Mouse (Mus musculus) heart, adult 2 months (tissue): ENCODE data around the gene Slc17a2. TPM values are rescaled to one million over a fixed set of nuclear protein-coding genes. Genes with fewer than 3 reads are reported as not detected.
A peak's percentile ranks its signal among the peaks of the same experiment; 100 is the strongest.

Source experiments
- DNase-seq, 2 experiments: peaks; one replicate each; pipeline ENCODE4 v3.0.0; 2021
- H3K27ac ChIP-seq: fragments of 200-600 bp; 2 replicates; pipeline ENCODE4 v1.8.1; 2022
- H3K27me3 ChIP-seq: fragments of 200-500 bp; 2 replicates; pipeline ENCODE4 v1.6.1; 2012; ENCODE audit warnings: mild to moderate bottlenecking, low read length, inconsistent platforms, mixed read lengths; ENCODE audit not compliant: control insufficient read depth, insufficient read depth
- H3K36me3 ChIP-seq: fragments of 200-500 bp; 2 replicates; pipeline ENCODE4 v1.6.1; 2012; ENCODE audit warnings: low read length, inconsistent platforms; ENCODE audit not compliant: control insufficient read depth, insufficient read depth
- H3K4me1 ChIP-seq: fragments of 200-500 bp; 2 replicates; pipeline ENCODE4 v1.6.1; 2011; ENCODE audit warnings: low read length; ENCODE audit not compliant: control insufficient read depth, insufficient read depth
- H3K4me3 ChIP-seq: fragments of 200-600 bp; 2 replicates; pipeline ENCODE4 v1.8.1; 2022
- H3K79me2 ChIP-seq: fragments of 200-500 bp; replicated peaks from 2 replicates; pipeline ENCODE4 v1.6.1; 2012; ENCODE audit warnings: mild to moderate bottlenecking, inconsistent platforms, low read length, moderate library complexity, mixed read lengths; ENCODE audit not compliant: control insufficient read depth, insufficient read depth
- H3K9ac ChIP-seq: fragments of 200-500 bp; 2 replicates; pipeline ENCODE4 v1.6.1; 2012; ENCODE audit warnings: low read depth, mild to moderate bottlenecking, control low read depth, inconsistent platforms, low read length, mixed read lengths
- CTCF ChIP-seq: fragments of 200-600 bp; IDR thresholded peaks from 2 replicates; pipeline ENCODE4 v1.8.1; 2022; ENCODE audit warnings: antibody characterized with exemption, mild to moderate bottlenecking, moderate library complexity
- EP300 ChIP-seq: fragments of 200-500 bp; IDR thresholded peaks from 2 replicates; pipeline ENCODE4 v1.6.1; 2011; ENCODE audit warnings: low read depth, low read length, control low read depth; ENCODE audit not compliant: insufficient read depth
- POLR2A ChIP-seq: fragments of 200-500 bp; IDR thresholded peaks from 2 replicates; pipeline ENCODE4 v1.6.1; 2011; ENCODE audit warnings: mild to moderate bottlenecking, low read depth, low read length, control low read depth; ENCODE audit not compliant: insufficient read depth
- WGBS: fragments of 180-500 bp; shearing (Covaris S2); methylation state at CpG from one replicate; pipeline ENCODE4 v1.1.7; 2018; 5-methylcytosine and 5-hydroxymethylcytosine counted together
- intact Hi-C: fragments of 180-260 bp; cut with DNase I; formaldehyde crosslinking; loops from one replicate; pipeline ENCODE4 v1.15.1; 2025
- polyA plus RNA-seq: library from polyadenylated mRNA; depleted of rRNA; stranded (reverse); fragments of >200 nt; gene quantifications from 2 replicates; pipeline ENCODE4 v1.2.3, GENCODE M21; 2012
- total RNA-seq, 2 experiments: library from RNA; stranded (reverse); gene quantifications; 2 replicates each; pipeline ENCODE4 v1.2.3; 2021

Gene Slc17a2
- total and polyA plus RNA-seq, 3 experiments: 0.06 TPM; not detected in 2

DNA sequence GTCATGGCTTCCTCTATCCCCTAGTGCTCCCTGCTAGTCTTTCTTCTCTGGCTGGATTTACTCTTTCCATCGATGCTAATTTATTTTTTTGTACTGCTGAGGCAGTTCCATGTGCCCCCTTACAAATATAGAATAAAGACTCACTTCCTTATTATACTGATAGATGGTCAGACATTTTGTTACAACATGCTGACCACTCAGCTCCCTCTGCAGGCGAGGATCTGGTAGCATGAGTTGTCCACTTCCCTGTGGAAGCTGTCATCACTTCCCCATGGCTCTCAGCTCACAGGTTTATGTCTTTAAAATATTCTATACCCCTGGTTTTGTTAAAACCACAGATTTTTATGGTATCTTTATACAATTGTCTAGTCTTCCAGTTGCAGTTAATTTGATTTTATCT is 9.4 kb downstream of the Slc17a2 start:
- Histone ChIP-seq H3K4me1 (no peaks in the 10 kb centered on the region), H3K4me3 (no peak overlapping the region), H3K36me3 (no peaks in the 10 kb centered on the region), H3K27ac (no peak overlapping the region), H3K79me2 (no peaks in the 10 kb centered on the region), H3K9ac (no peak overlapping the region), H3K27me3 (no peaks in the 10 kb centered on the region)
- 70% methylated on average over 2 of the region's 2 CpGs for WGBS
- no peak for DNase-seq
- TF ChIP-seq EP300 (no peak), POLR2A (no peak), CTCF (0 out of 2 replicates have a peak, but pooled peaks have one; percentile 9)
- intact Hi-C loops: no loop called here

DNA sequence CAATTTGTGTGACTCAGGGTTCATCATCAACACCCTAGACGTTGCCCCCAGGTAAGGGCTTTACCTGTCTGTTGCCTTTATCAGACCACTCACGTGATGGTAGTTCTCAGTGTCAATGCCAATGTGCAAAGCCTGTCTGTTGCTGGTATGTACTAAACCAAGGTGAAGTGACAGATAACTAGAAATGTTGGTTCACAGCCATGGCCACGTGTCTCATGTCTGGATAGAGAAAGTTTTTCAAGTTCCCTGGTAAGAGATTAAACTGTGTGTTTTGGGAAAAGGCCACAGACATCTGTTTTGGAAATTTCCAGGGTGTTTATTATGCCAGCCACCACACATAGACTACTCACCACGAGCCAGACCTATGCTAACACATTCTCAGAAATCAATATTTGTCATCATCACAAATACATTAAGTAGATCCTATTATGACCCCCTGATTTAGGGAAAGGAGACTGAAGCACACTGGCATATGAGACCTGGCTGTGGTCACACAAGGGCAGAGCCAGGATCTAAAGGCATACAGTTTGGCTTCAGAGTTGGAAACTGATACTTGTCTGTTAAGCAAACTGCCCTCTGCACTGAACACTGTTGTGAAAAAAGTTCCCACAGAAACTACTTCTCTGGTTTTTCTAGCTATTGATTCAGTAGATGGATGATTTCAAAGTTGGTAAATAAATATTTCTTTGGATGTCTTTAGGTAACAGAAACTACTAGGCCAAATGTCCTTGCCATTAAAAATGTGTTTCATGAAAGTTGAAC is 13.6 kb downstream of the Slc17a2 start:
- H3K79me2 ChIP-seq: no peaks in the 10 kb centered on the region
- no peak overlapping the region for H3K9ac ChIP-seq
- H3K4me1 ChIP-seq: no peaks in the 10 kb centered on the region
- H3K27me3 ChIP-seq: no peaks in the 10 kb centered on the region
- TF ChIP-seq EP300 (no peak), POLR2A (no peak), CTCF (no peak)
- DNase-seq: no peak
- no peak overlapping the region for H3K27ac ChIP-seq
- no peaks in the 10 kb centered on the region for H3K36me3 ChIP-seq
- intact Hi-C loops: no loop called here
- WGBS: 41% methylated on average over 4 of the region's 4 CpGs
- no peak overlapping the region for H3K4me3 ChIP-seq

DNA sequence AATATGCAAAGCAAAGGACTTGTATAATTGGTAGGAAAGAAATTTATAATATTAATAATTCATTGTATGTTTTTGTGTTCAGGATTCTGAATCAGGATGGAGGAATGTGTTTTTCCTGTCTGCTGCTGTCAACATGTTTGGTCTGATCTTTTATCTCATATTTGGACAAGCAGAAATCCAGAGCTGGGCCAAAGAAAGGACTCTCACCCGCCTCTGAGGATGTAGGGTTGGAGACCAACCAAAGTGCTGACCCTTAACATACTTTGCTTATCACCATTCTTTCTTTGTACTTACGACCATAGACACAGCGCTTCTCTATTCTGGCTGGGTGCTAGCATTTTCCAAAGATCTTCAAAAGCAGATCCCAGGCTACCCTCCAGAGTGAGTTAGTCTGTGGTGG is 15.4 kb downstream of the Slc17a2 start:
- Histone ChIP-seq H3K9ac (no peak overlapping the region), H3K79me2 (no peaks in the 10 kb centered on the region), H3K36me3 (no peaks in the 10 kb centered on the region), H3K4me3 (no peak overlapping the region), H3K27ac (no peak overlapping the region), H3K27me3 (no peaks in the 10 kb centered on the region), H3K4me1 (no peaks in the 10 kb centered on the region)
- intact Hi-C loops: no loop called here
- DNase-seq: no peak
- no peak for TF ChIP-seq CTCF
- TF ChIP-seq EP300: no peak
- TF ChIP-seq POLR2A: no peak
- WGBS: 17% methylated on average over 3 of the region's 3 CpGs

DNA sequence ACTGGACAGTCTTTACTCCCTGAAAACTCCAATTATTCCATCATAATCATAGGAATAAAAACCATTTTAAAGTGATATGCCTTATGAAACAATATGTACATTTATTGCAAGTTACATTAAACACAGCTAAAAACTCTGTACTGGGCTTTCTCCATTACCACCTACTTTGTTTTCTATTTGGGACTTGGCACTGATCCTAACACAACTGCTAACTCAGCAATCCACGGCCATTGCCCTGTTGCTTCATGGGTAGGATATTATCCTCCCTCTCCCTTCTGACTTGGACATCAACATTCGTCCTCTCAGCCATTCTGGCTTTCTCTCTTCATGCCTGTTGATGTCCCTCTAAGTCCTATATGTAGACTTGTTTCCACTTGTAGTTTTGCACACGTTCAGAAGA is 19.8 kb downstream of the Slc17a2 start:
- no peaks in the 10 kb centered on the region for H3K79me2 ChIP-seq
- H3K27ac ChIP-seq: no peak overlapping the region
- WGBS: 49% methylated on average over 3 of the region's 3 CpGs
- H3K4me1 ChIP-seq: no peaks in the 10 kb centered on the region
- TF ChIP-seq POLR2A (no peak), CTCF (no peak), EP300 (no peak)
- intact Hi-C loops: no loop called here
- no peak for DNase-seq
- no peak overlapping the region for H3K9ac ChIP-seq
- H3K4me3 ChIP-seq: no peak overlapping the region
- H3K36me3 ChIP-seq: no peaks in the 10 kb centered on the region
- H3K27me3 ChIP-seq: no peaks in the 10 kb centered on the region

DNA sequence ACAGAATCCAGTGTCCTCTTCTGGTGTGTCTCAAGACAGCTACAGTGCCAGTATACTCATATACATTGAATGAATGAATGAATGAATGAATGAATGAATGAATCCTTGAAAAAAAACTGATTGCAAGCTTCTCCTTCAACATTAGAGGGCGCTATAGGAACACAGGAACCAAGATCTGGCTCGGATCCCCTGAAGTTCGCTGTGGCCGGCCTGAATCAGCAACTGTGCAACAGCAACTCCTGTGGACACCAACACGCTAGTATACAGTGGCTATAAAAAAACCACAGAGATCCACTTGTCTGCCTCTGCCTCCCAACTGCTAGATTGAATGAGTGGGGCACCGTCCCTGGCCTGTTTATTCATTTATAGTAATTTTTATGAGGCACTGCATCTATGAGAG is 26.3 kb downstream of the Slc17a2 start:
- intact Hi-C loops: loop anchor here (2.0 to 5.0 kb wide), 3 partner anchors 52 to 449 kb away; partner anchors contain the start of gene Carmil1
- no peak for DNase-seq
- H3K9ac ChIP-seq: no peak overlapping the region
- H3K36me3 ChIP-seq: no peaks in the 10 kb centered on the region
- no peaks in the 10 kb centered on the region for H3K79me2 ChIP-seq
- 12% methylated on average over 6 of the region's 6 CpGs for WGBS
- no peak overlapping the region for H3K27ac ChIP-seq
- TF ChIP-seq EP300 (no peak), CTCF (peak; percentile 69)
- no peaks in the 10 kb centered on the region for H3K27me3 ChIP-seq
- H3K4me1 ChIP-seq: no peaks in the 10 kb centered on the region
- no peak overlapping the region for H3K4me3 ChIP-seq

DNA sequence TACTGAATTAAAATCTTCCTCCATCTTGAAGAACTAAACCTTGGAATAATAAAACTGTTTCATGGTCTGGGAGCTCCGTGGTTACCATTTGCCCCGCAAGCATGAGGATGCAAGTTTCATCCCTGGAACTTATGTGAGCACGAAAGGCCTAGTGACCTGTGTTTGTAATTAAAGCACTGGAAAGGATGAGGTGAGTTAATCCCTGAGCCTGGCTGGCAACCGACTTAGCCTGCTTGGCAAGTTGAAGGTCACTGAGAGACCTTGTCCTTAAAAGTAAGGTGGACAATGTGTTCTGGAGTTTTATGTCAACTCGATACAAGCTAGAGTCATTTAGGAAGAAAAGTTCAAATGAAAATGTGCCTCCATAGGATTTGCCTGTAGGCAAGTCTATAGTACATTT is 28.0 kb downstream of the Slc17a2 start:
- Histone ChIP-seq H3K36me3 (no peaks in the 10 kb centered on the region), H3K27ac (no peak overlapping the region), H3K27me3 (no peaks in the 10 kb centered on the region), H3K9ac (no peak overlapping the region), H3K4me1 (no peaks in the 10 kb centered on the region), H3K79me2 (no peaks in the 10 kb centered on the region), H3K4me3 (no peak overlapping the region)
- DNase-seq: no peak
- WGBS: 89% methylated on average over 5 of the region's 5 CpGs
- TF ChIP-seq CTCF: no peak
- no peak for TF ChIP-seq EP300
- TF ChIP-seq POLR2A: no peak
- intact Hi-C loops: loop anchor here (2.0 to 5.0 kb wide), 2 partner anchors 447 to 456 kb away; partner anchors contain the start of gene Carmil1
